Mouse (Mus musculus): Measurements from ENCODE around the gene Gm44805.
A peak's percentile ranks its signal among the peaks of the same experiment; 100 is the strongest.

The Gm44805 gene

GRCm38 (mm10) chr7:19681202-19681694, at the start of gene Gm44805, which contains the start of gene Apoc4:
Gene Gm44805 (minus strand): TSS chr7:19681423.
Gene Apoc4 (minus strand): TSS chr7:19681479.
- DNase-seq, result no peak

DNA sequence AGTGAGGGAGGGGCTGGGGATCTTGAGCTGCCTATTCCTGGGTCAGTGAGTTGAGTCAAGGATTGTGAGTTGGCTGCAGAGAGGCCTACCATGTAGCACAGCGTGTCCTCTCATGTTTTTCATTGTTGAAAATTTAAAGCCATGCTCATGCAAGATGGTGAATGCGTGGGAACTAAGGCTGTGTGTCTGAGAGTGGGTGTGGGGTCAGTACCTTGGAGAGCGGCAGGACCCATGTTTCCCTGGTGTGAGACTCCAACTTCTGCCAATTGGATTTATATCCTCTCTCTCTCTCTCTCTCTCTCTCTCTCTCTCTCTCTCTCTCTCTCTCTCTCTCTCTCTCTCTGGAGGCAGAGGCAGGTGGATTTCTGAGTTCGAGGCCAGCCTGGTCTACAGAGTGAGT, 45.3 kb upstream of the Gm44805 start:
- DNase-seq, result no peak

DNA sequence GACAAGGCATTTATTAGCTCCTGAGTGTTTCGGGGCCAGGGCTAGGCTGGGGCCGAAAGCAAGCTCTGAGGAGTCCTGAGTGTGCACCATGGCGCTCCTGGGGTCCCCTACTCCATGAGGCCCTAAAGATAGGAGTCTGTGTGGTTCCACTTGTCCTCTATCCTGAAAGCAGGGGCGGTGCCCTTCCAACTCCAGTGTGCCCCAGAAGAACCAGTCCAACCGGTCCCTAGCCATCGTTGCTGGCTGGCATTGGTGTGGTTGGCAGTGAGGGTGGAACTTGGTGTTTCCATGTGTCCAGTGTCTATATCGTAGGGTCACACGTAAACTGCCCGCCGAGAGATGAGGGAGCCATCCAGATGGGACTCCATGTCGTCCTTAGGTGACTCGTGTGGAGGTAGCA, 42.9 kb upstream of the Gm44805 start:
- no peak for DNase-seq

GRCm38 (mm10) chr7:19722754-19723195, 41.6 kb upstream of the Gm44805 start:
- no peak for DNase-seq

- DNase-seq, result no peak
Observed at GRCm38 (mm10) chr7:19719200-19719599, 38.0 kb upstream of the Gm44805 start.

- no peak for DNase-seq
Observed at GRCm38 (mm10) chr7:19718297-19718952, 37.2 kb upstream of the Gm44805 start.

DNA sequence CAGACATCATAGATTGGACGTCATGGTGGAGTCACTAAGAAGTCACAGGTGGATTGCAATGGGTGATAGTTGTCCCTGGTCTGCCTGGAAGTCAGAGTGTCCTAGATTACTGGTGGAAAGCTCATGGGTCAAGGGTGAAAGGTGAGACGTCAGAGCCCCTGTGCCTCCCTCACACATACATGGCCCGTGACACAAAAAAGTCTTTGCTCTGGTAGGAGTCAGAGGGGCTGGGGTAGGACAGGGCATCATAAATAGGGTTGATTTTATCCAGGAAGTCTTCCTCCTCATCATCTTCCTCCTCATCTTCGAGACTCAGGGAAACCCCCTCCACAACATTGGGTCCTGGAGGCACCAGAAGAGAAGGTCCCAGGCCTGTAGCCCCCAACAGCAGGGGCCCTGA, 36.1 kb upstream of the Gm44805 start:
- DNase-seq, result no peak

DNA sequence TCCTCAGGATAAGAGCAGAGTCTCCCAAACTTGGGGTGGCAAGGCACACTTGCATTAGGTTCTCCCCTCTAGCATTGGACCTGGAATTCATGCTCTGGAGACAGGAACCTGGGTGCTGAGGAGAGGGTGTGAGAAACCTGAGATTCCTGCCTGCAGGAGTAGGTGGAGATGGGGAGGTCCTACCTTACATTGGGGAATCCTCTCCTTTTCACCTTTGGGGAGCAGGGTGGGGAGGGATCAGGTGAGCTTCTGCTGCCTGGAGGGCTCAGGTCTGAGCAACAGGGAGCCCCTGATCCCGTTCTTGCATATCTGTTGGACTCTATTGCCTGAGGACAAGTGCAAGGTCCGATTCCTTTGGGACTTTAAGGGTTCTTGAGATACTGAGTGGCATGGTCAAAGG, 35.6 kb upstream of the Gm44805 start:
- no peak for DNase-seq

- DNase-seq, result no peak
Observed at GRCm38 (mm10) chr7:19716055-19716682, 34.9 kb upstream of the Gm44805 start.

GRCm38 (mm10) chr7:19715239-19716054, 34.2 kb upstream of the Gm44805 start, which contains the start of gene Tomm40:
Gene Tomm40 (minus strand): TSS chr7:19715438.
- DNase-seq, result peak; percentile 100

DNA sequence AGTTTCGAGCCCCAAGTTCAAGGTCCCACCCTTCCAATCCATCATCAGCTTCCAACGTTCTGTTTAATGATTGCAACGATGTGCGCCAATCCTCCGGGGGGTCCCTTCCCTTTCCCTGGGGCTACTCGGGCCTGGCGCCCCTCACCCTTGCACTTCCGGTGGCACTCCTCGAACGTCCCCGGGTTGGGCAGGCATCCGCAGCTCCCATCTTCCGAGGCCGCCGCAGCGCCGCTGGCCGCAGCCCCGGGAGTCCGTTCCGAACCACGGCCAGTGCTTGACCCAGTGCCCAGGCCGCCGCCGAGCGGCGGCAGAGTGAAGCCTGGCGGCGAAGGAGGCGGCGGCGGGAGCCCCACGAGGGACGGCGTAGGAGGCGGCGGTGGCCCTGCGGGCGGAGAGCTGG, 33.6 kb upstream of the Gm44805 start:
- no peak for DNase-seq

DNA sequence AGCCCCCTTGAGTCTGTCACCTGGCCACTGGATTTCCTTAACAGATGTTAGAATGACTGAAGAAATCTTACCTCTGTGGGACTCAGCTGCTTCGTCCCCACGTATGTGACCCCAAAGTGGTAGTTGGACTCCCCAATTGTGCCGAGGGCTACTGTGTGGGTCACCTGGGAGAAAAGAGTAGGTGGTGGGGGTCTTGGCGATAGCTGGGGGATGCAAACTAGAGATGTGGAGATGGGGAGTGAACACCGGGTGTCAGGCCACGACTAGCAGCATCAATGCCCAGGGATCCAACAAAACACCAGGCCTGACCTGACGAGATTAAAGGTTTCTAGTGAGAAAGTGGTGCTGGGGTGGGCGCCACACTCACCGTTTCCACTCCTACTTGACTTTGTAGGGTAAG, 32.4 kb upstream of the Gm44805 start:
- DNase-seq, result no peak

DNA sequence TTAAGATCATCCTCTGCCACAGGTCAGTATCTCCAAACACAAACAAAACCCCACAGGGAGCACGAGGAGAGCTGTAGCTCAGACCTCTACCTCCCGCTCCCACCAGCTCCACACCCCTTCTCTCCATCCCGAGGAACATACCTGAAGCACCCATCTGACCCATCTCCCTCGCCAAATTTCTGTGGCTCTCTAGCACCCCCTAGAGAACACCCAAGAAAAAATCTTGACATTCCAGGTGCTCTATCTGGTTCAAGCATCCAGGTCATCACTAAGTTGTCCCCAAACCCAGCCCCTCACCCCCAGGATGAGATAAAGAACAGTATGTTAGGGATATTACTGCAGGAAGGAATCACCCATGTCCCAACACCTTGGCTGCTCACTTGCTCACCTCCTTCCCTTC, 32.0 kb upstream of the Gm44805 start:
- DNase-seq, result no peak

GRCm38 (mm10) chr7:19712414-19712813, 31.2 kb upstream of the Gm44805 start:
- DNase-seq, result no peak

GRCm38 (mm10) chr7:19710650-19711049, 29.4 kb upstream of the Gm44805 start:
- no peak for DNase-seq

DNA sequence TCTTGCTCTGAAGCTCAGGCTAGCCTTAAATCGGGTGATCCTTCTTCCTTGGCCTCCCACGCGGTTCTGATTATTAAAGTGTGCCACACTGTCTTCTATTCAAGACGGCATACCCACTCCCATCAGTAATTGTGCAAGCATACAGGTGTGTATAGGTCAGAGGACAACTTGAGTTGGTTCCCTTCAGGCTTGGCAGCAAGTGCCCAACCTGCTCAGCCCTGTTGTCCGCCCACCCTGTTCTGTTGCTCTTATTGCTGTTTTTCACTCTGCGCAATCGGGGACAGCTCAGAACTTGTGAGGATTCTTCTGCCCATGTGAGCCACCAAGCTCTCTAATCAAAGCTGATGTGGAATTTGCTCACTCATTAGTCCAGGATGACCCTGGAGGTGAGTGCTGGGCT, 24.0 kb upstream of the Gm44805 start:
- no peak for DNase-seq

DNA sequence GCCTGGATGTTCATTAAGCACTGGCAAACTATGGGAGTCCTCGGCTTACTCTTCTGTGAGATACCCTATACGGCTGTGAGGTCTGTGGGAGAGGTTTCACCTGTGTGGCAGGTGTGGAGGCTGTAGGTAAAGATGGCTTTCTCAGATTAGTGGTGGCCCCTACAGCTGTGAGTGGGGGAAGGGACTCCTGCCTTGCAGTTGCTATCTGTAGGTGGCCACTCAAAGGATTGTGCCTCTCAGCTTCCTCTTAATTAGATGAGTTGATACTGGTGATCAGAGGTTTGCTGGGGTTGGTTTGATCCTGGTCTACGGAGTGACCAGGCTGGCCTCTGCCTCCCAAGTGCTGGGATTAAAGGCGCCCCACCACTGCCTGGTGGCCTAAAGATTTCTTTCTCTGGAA, 23.3 kb upstream of the Gm44805 start:
- no peak for DNase-seq

DNA sequence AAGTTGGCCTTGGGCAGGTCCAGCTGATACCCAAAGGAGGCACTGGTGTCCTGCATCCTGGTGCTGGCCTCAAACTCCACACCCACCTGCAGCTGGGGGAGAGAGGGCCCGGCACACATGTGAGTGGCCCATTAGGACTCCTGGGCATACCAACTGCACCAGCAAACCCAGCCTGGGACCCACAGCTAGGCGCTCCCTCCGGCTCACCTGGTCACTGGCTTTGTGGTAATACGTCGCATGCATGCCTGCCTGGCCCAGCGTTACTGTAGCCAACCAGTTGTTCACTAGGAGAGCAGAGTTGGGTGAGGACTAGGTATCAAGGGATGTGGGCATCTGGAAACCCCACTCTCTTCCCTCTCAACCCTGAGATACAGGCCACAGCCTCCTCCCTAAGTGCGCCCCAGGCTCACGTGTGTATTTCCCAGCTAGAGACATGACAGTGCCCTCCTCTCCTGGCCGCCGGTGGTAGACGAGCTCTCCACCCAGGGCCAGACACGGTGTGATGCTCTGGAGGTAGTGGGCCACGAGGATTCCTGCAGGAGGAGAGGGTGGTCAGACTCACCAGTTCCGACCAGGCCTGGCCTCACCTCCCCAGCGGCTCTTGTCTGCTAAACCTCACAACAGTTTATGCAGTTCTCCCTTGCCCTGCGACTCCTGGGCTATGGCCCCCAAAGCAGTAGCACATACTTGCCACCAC, 21.8 kb upstream of the Gm44805 start:
- no peak for DNase-seq

DNA sequence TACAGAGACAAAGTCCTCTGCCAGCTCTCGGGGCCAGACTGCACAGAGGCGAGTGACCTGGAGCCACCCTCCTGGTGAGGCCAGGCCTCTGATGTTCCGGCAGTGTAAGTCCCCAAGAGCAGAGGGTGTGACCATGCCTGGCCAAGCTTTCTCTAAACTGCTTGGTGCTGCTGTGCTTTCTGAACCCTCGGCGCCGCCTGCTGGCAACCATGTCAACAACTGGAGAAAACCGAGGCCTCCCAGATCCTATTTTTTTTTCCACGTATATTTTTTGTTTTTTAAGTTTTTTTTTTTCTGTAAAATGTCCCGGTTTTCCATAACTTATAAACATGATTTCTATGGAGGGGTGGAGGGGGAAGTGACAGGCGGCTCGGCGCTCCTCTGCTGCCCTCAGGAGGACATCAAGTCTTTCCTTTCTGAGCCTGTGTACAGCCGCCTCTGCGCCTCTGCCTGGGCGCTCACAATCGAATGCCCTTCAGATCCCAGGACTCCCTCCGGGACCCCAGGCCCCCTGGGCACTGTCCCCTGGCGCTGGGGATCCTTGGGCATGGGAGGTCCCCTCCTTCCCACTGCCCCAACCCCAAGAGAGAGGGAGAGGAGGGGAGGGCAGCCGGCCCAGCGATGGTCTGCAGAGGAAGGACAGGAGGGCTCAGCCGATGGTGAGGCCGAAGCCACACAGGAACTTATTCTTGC, 20.0 kb upstream of the Gm44805 start:
- peak; percentile 59 for DNase-seq

GRCm38 (mm10) chr7:19700299-19701068, 19.3 kb upstream of the Gm44805 start:
- no peak for DNase-seq

GRCm38 (mm10) chr7:19699827-19700148, 18.6 kb upstream of the Gm44805 start:
- DNase-seq, result no peak

Measured in right cerebral cortex, adult 18-20 months (tissue).